Mouse (Mus musculus) ES-Bruce4 (cell line): ENCODE results near the gene Gpx3.

Experiments
- CTCF ChIP-seq: IDR thresholded peaks from one replicate; pipeline ENCODE4 v1.8.1; 2011; ENCODE audit warnings: low read depth, low read length
- EP300 ChIP-seq: IDR thresholded peaks from 2 replicates; pipeline ENCODE4 v1.6.1; 2011; ENCODE audit warnings: low read depth, low read length; ENCODE audit not compliant: insufficient read depth
- POLR2A ChIP-seq: IDR thresholded peaks from one replicate; pipeline ENCODE4 v1.8.1; 2011; ENCODE audit warnings: low read length; ENCODE audit not compliant: insufficient read depth

GRCm38 (mm10) chr11:54928886-54929285, 26.6 kb downstream of the Gpx3 start:
- no peak for TF ChIP-seq EP300
- no peak for TF ChIP-seq POLR2A
- TF ChIP-seq CTCF: no peak
